Mouse (Mus musculus): ENCODE results near the gene Arnt2.

Gene Arnt2

GRCm38 (mm10) chr7:84343160-84343559, 66.8 kb downstream of the Arnt2 start:
- no peak for DNase-seq (ENCODE audit: low spot score in 2 of 2)

GRCm38 (mm10) chr7:84341001-84341400, 69.0 kb downstream of the Arnt2 start:
- no peak for DNase-seq (ENCODE audit: low spot score in 2 of 2)

- DNase-seq (ENCODE audit: low spot score in 2 of 2): no peak
Observed at GRCm38 (mm10) chr7:84339186-84339585, 70.8 kb downstream of the Arnt2 start.

GRCm38 (mm10) chr7:84337768-84338167, 72.2 kb downstream of the Arnt2 start:
- no peak for DNase-seq (ENCODE audit: low spot score in 2 of 2)

GRCm38 (mm10) chr7:84336907-84337306, 73.1 kb downstream of the Arnt2 start:
- DNase-seq (ENCODE audit: low spot score in 2 of 2): no peak

- no peak for DNase-seq (ENCODE audit: low spot score in 2 of 2)
Observed at GRCm38 (mm10) chr7:84336580-84336886, 73.4 kb downstream of the Arnt2 start.

- DNase-seq (ENCODE audit: low spot score in 2 of 2): no peak
Observed at GRCm38 (mm10) chr7:84335766-84336579, 74.0 kb downstream of the Arnt2 start.

GRCm38 (mm10) chr7:84333996-84334395, 76.0 kb downstream of the Arnt2 start:
- no peak for DNase-seq (ENCODE audit: low spot score in 2 of 2)

- no peak for DNase-seq (ENCODE audit: low spot score in 2 of 2)
Observed at GRCm38 (mm10) chr7:84332295-84333168, 77.4 kb downstream of the Arnt2 start.

GRCm38 (mm10) chr7:84329174-84329583, 80.8 kb downstream of the Arnt2 start:
- DNase-seq (ENCODE audit: low spot score in 2 of 2): no peak

GRCm38 (mm10) chr7:84328770-84329169, 81.2 kb downstream of the Arnt2 start:
- DNase-seq (ENCODE audit: low spot score in 2 of 2): no peak

- no peak for DNase-seq (ENCODE audit: low spot score in 2 of 2)
Observed at GRCm38 (mm10) chr7:84325570-84326328, 84.2 kb downstream of the Arnt2 start.

- DNase-seq (ENCODE audit: low spot score in 2 of 2): no peak
Observed at GRCm38 (mm10) chr7:84321542-84321941, 88.4 kb downstream of the Arnt2 start.

GRCm38 (mm10) chr7:84315353-84316003, 94.5 kb downstream of the Arnt2 start:
- DNase-seq (ENCODE audit: low spot score in 2 of 2): no peak

- no peak for DNase-seq (ENCODE audit: low spot score in 2 of 2)
Observed at GRCm38 (mm10) chr7:84314742-84315141, 95.2 kb downstream of the Arnt2 start.

GRCm38 (mm10) chr7:84311624-84312023, 98.4 kb downstream of the Arnt2 start:
- no peak for DNase-seq (ENCODE audit: low spot score in 2 of 2)

- DNase-seq (ENCODE audit: low spot score in 2 of 2): no peak
Observed at GRCm38 (mm10) chr7:84310909-84311311, 99.1 kb downstream of the Arnt2 start.

- DNase-seq (ENCODE audit: low spot score in 2 of 2): no peak
Observed at GRCm38 (mm10) chr7:84307329-84307925, 102.5 kb downstream of the Arnt2 start.

GRCm38 (mm10) chr7:84300261-84300660, 109.7 kb downstream of the Arnt2 start:
- no peak for DNase-seq (ENCODE audit: low spot score in 2 of 2)

- no peak for DNase-seq (ENCODE audit: low spot score in 2 of 2)
Observed at GRCm38 (mm10) chr7:84299601-84300000, 110.4 kb downstream of the Arnt2 start.

- DNase-seq (ENCODE audit: low spot score in 2 of 2): no peak
Observed at GRCm38 (mm10) chr7:84293054-84293453, 116.9 kb downstream of the Arnt2 start.

Measured in frontal cortex, postnatal 10 days (tissue).